Mouse (Mus musculus) gastrocnemius, postnatal 36 days (tissue): ENCODE results near the gene Pnpla7. TPM values are rescaled to one million over a fixed set of nuclear protein-coding genes. Genes with fewer than 3 reads are reported as not detected.

ENCODE experiments used
- DNase-seq, 2 experiments: peaks; one replicate each; pipeline ENCODE4 v3.0.0; 2022
- intact Hi-C: fragments of 180-260 bp; cut with DNase I; formaldehyde crosslinking; loops from one replicate; pipeline ENCODE4 v1.15.1; 2025
- total RNA-seq, 2 experiments: library from RNA; stranded (reverse); gene quantifications; 2 replicates each; pipeline ENCODE4 v1.2.3; 2021

The Pnpla7 gene
- total RNA-seq, 2 experiments from 2014 or later, result 33.2 to 43.0 TPM

DNA sequence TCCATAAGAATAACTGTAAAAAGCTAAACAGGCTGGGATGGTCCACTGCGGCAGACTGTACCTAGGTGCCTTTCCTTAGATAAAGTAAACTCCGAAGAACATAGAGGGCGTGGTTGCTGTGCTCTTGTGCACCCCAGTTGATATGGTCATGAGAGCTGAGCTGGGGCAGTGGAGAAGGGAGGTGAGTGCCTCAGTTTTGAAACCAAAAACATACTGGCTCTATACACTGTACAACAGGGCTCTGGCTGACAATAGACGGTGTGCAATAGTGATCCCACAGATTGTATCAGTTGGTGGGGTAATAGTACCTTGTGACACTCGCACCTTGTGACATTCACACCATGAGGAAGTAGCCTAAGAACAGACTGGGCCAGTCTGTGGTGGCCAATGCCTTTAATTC is 1.1 kb downstream of the Pnpla7 start:
- no peak for DNase-seq
- intact Hi-C loops, result no loop called here

DNA sequence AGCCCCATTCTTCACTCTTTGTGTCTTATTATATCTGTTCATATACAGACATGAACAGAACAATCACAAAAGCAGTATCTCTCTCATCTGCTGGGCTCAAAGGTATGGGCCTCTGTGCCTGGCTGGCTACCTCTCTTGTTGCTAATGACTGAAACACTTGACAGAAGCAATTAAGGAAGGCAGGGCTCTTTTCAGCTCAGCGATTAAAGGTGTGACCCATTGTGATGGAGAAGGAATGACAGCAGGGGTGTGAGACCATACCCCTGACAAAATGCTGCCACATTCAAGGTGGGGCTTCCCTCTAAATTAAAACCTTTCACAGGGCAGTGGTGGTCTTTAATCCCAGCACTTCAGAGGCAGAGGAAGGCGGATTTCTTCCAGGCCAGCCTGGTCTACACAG is 11.9 kb downstream of the Pnpla7 start:
- DNase-seq, result no peak
- intact Hi-C loops, result no loop called here

DNA sequence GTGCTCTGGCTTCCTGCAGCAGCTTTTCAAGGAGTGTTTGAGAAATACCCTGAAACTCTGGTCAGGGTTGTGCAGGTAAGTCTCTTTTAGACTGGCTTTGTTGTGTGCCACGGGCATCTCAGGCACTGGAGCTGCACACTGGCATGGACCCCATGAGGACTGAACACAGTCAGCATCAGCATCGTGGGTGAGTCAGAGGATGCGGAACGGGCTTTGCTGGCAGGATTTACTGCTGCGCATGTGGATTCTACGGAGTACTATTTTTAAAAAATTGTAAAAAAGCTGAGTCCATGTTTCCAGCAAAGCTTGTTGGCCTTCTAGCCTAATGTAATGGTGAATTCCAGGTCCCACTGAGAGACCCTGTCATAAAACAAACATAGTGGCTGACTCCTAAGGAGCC is 19.5 kb downstream of the Pnpla7 start:
- DNase-seq, result no peak
- intact Hi-C loops, result no loop called here

DNA sequence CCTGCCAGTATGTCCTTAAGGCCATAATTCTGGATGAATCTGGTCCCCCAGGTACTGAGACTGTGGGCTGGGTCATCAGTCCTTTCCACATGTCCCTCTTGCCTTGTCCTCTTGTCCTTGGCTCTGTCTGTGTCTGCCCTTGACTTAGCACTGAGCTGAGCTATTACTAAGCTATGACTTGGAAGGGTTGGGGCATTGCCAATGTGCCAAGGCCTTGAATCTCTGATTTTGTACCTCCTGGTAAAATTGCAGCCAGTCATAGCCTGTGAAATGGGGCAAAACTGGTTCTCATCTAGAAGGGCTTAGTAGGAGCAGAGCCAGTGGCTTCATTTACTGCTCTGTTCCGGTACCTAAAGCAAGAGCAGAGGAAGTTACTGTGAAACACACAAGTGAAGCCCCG is 20.6 kb downstream of the Pnpla7 start:
- intact Hi-C loops, result no loop called here
- DNase-seq, result no peak

DNA sequence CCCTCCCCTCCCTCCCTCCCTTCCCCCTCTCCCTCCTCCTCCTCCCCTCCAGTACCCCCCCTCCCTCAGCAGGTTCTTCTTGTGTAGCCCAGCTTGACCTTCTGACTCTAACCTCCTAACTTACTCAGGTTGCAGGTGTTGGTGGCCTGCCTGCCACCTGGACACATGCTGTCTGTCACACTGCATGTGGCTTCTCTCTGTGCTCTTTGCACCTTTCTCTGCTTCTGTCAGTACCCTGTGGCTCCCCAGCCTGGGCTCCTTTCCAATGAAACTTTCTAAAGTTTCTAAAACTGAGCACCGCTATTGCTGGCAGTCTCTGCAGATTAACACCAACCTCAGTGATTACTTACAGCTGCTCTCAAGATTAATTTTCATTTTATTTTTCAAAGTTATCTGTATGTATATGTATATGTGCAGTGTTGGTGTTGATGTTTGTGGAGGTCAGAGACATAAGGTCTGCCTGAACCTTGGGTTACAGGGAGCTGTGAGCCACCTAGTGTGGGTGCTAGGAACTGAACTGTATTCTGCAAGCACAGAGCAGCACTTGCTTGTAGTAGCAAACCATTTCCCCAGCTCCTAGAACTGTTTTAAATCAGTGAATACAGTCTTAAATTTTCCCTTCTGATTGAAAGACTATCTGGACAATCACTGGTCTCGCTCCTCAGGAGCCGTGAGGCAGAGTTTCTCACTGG is 24.9 kb downstream of the Pnpla7 start:
- intact Hi-C loops, result loop anchor here (5.0 kb wide), 1 partner anchor 148 kb away; no protein-coding TSS in a partner anchor
- no peak for DNase-seq

DNA sequence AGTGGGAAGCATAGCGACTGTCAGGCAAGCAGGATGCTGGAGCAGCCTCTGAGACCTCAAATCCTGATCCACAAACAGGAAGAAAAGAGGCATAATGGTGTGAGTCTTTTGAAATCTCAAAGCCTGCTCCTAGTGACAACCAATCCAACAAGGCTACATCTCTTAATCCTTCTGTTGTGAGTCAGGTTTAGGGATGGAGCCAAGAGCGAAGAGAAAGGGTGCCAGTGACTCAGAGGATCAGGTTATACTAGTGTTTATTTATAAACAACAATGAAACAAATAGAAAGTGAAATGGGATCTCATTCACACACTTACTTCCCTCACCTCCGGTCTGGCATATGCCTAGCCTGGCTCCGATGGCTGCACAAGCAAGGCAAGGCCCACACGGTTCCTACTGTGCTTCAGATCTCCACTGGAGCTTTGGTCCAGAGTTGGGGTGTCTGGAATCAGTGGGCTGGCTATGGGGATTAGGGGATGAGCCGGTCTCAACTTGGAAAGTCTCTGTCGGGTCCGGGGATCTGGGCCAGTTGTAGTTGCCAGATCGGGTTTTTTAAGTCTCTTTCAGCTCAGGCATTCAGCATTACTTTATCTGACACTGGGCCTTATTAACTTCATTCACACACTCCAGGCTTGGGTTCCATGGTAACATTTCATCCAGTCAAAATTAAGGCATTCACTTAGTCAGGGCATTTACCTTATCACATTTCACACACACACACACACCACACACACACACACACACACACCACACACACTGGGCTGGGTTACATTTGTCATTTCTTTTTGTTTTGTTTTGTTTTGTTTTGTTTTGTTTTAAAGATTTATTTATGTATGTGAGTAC is 28.3 kb downstream of the Pnpla7 start:
- intact Hi-C loops, result loop anchor here (5.0 kb wide), 1 partner anchor 152 kb away; no protein-coding TSS in a partner anchor

DNA sequence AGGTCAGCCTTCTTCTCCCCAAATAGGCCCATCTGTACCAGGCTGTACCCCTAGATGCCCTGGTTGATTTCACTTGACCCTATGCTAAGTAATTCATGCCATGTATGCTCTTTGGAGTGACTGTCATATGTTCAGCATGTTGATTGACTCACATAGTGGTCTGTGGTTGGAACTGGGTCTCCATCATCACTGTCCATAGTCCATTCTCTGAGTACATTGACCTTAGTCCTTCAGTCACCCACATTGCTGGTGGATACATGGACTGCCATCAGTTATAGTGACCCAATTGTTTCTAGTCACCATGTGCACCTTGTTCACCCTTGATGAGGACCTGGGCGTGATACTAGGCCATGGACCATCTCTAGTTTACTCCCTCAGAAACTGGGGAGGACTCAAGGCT is 30.9 kb downstream of the Pnpla7 start:
- DNase-seq, result no peak

More for the DNA sequence above, 28.3 kb downstream of the Pnpla7 start:
- DNase-seq, result no peak

DNA sequence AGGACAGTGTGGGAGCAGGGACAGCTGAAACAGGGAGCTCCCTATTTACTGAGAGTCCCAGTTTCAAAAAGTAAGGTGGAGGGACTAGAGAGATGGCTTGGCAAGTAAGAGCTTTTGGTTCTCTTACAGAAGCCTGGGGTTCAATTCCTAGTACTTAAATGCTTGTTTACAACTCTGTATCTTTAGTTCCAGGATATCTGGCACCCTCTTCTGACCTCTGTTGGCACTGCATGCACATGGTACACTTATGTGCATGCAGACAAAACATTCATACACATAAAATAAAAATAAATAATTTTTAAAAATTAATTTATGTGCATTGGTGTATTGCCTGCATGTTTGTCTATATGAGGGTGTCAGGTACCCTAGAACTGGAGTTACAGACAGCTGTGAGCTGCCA is 32.4 kb downstream of the Pnpla7 start:
- DNase-seq, result no peak
- intact Hi-C loops, result no loop called here

More for the DNA sequence above, 30.9 kb downstream of the Pnpla7 start:
- intact Hi-C loops, result no loop called here

DNA sequence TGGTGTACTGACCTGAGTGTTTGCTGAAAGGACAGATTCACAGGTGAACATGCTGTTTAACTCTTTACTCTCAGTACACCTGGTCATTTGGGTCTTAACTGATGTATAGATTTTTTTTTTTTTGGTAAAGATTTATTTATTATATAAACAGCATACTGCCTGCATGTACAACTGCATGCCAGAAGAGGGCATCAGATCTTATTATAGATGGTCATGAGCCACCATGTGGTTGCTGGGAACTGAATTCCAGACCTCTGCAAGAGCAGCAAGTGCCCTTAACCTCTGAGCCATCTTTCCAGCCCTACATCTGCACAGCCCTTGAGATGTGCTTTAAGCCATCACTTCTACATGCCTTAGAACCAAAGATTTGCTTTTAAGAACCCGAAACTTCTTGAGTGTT is 46.8 kb downstream of the Pnpla7 start:
- no peak for DNase-seq
- intact Hi-C loops, result no loop called here

DNA sequence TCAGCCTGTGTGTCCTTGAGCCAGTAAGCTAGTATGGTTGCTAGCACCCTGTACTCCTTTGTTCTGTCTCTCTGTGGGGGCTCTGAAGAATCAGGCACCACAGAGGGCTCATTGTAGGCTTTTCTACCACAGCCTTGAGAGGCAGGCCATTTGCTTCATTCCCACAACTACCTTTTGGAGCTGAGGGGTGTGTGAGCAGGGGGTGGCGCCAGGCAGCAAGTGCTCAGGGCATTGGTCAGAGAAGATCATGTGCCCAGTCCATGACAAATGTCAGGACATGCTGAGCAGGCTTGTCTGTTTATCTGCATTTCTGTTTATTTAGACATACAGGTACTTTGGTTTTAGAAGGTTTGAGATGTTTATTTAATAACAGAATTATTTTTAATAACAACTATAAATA is 49.3 kb downstream of the Pnpla7 start:
- no peak for DNase-seq
- intact Hi-C loops, result no loop called here

DNA sequence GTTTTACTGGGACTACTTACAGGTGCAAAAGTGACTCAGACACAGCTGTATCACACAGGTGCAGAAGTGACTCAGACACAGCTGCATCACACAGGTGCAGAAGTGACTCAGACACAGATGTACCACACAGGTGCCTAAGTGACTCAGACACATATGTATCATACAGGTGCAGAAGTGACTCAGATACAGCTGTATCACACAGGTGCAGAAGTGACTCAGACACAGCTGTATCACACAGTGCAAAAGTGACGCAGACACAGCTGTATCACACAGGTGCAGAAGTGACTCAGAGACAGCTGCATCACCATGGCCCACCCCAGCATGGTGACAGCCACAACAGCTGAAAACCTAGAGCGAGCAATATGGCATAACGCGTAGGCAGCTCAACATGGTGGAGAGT is 59.2 kb downstream of the Pnpla7 start:
- intact Hi-C loops, result no loop called here
- DNase-seq, result no peak

DNA sequence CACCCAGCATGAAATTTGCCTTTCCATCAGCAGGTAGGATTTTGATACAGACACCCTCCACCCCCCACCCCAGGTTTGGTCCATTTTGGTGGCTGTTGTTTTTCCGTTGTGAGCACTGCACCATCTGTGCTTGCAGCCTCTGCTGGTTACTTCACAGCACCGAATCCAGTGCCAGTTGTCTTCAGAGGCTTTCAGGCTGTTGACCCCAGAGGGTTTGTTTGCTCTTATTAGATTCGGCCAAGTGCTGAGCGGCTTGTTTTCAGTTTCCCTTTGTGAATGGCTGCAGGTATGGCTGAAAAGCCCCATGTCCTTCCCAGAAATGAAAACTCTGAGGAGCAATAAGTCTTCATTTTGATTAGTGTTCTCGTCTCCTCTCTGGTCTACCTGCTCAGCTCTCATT is 64.3 kb downstream of the Pnpla7 start:
- intact Hi-C loops, result no loop called here

DNA sequence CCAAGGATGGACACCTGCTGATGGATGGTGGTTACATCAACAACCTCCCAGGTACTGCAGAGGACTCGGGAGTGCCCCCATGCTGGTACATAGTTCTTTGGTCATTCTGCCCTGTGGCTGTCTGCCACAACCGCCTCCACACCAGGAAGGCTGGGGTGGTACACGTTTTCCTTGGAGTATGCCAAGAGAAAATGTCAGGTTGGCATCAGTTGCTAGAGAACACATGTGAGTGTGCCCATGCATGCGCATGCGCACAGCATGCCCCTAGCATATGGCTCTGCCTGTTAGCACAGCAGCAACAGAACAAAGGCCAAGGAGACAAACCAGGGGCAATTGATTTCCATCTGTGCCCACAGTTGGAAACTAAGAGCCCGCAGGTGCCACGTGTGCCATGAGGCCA is 75.1 kb downstream of the Pnpla7 start:
- no peak for DNase-seq
- intact Hi-C loops, result no loop called here

More for the DNA sequence above, 64.3 kb downstream of the Pnpla7 start:
- no peak for DNase-seq

DNA sequence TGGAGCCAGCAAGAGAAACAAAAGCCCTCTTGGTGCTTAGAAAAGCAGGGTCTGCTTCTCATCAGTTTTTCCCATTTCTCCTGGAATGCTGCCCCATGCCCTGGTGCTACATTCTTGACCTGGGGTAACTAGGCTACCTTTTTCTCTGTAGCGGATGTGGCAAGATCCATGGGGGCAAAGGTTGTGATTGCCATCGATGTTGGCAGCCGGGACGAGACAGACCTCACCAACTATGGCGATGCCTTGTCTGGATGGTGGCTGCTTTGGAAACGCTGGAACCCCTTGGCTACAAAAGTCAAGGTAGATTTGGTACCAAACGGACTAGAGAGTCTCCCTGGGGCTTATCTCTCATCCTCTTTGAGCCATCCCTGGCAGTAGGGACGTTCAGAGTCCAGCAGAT is 75.6 kb downstream of the Pnpla7 start:
- intact Hi-C loops, result no loop called here

DNA sequence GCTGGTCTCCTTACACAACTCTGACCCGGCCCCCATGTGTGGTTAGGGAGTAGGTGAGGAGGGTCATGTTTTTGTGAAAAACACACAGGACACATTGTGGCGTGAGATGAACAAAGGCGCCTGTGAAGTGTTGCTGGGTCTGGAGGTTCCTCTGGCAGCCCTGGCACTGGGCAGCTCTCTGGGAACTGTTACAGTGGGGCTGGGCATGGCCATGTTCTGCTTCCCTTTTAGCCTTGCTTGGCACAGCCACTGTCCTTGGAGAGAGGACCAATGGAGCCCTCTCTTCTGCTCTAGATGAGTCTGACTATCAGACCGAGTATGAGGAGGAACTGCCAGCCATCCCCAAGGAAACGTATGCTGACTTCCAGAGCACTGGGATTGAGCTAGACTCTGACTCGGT is 77.3 kb downstream of the Pnpla7 start:
- intact Hi-C loops, result no loop called here
- no peak for DNase-seq

More for the DNA sequence above, 75.6 kb downstream of the Pnpla7 start:
- no peak for DNase-seq

DNA sequence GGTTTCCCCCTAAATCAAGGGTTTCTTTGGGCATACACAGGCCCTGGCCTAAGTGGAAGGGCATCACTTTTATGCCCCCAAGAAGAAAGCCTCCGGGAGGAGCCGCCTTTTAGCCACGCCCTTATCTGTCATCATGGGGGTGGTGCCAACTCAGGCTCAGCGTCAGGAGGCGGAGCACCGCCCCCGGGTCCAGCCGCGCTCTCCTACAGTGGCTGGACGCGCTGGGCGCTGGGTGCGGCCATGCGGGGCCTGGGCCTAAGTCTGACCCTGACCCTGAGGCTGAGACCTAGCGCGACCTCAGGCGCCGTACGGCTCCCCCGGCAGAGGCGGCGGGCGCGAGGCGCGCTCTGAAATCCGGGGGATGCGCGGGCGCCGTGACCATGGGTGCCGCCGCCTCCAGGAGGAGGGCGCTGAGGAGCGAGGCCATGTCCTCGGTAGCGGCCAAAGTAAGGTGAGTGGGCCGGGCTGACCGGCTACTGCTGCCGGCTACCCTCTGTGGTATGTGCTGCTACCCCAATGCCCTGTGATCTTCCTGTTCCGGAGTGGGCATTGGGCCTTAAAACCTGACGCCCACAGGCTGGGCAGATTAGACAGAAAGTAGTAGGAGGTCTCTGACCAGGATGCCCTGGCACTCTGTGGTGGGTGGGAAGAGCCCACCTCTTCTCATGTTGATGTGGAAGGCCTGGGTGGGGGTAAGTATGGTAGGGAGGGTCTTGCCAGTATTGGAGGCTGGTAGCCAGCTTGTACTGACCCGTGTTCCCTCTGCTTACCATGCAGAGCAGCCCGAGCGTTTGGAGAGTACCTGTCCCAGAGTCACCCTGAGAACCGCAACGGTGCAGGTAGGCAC is 78.6 kb downstream of the Pnpla7 start, which contains the start of gene Nsmf:
TSS of gene Nsmf (plus strand) at position 135 of the 847 bp plus-strand sequence.
- DNase-seq, result peak; percentile 86 to 87
- intact Hi-C loops, result no loop called here

DNA sequence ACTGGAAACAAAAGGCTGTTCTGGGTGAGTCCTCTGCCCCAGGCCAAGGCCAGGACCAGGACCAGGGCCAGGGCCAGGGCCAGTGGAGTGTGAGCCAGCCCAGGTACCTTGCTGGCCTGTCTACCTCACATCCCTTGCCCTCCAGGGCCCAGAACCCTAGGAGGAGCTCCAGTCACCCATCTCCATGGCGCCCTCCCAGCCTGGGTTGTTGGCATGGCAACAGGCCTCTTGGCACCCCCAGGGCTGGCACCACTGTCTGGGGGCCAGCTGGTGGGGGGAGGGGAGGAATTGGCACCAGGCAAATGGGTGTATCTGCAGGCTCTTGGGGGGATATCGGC is 79.2 kb downstream of the Pnpla7 start:
- DNase-seq, result no peak
- intact Hi-C loops, result no loop called here

DNA sequence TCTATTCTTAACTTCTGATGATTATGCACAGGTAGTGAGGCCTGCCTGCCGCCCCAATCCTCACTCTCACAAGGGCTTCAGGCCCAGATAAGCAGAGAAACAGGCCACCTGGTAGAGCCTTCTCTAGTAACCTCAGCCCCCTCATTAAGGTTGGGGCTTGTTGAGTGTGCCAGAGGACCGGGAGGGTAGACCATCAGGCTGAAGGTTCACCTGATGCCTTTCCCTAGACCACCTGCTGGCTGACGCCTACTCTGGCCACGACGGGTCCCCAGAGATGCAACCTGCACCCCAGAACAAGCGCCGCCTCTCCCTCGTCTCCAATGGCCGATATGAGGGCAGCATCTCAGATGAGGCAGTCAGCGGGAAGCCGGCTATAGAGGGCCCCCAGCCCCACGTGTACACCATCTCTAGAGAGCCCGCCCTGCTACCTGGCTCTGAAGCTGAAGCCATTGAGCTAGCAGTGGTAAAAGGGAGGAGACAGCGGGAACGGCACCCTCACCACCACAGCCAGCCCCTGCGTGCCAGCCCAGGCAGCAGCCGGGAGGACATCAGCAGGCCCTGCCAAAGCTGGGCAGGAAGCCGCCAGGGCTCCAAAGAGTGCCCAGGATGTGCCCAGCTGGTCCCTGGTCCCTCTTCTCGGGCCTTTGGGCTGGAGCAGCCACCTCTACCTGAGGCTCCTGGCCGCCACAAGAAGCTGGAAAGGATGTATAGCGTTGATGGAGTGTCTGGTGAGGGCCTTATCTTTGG is 79.7 kb downstream of the Pnpla7 start:
- DNase-seq, result no peak
- intact Hi-C loops, result no loop called here

DNA sequence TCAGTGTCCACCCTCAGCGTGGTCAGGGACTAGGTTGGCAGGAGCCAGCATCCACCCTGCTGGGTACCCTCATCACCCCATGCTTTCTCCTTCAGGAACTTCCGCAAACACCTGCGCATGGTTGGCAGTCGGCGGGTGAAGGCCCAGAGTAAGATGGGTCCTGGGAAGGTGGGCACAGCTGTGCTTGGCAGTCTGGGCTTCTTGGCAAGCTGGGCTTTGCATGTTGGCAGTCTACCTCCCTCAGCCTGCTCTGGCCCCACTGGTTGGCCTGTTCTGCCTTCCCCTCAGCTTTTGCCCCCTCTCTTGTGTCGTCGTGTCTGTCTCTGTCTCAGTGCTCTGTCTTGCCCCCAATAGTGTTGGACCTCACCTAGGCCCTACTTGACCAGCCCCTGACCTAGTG is 83.1 kb downstream of the Pnpla7 start:
- intact Hi-C loops, result no loop called here
- DNase-seq, result no peak

DNA sequence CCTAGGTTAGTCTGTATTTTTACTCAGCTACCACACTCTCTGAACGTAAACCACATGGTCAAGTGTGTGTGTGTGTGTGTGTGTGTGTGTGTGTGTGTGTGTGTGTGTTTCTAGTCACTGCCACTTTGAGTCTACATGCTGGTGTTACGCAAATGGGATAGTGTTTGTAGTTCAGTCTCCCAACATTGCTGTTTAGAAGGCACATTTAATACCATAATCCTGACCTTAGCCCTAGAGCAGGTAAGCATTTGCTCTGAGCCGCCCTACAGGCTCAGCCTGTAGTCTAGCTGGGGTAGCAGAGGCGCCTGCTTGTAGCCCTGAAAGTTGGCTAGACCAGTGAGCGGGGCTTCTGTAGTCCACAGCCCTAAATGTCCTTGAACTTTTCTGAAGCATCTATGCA is 87.7 kb downstream of the Pnpla7 start:
- DNase-seq, result no peak
- intact Hi-C loops, result no loop called here
